Mouse (Mus musculus) stomach, embryonic 15.5 days (tissue): ENCODE results near the gene Stk40. TPM values are rescaled to one million over a fixed set of nuclear protein-coding genes. Genes with fewer than 3 reads are reported as not detected.
A peak's percentile ranks its signal among the peaks of the same experiment; 100 is the strongest.

Experiments used
- ATAC-seq: fragments of 200-750 bp; cut with Nextera tagmentation; 2 replicates; pipeline ENCODE4 v1.8.0; 2017; ENCODE audit warnings: low read depth, moderate number of reproducible peaks, moderate TSS enrichment; ENCODE audit not compliant: insufficient read depth, low FRiP score
- H3K27ac ChIP-seq: fragments of 300-500 bp; sonication (generic); 2 replicates; pipeline ENCODE4 v1.5.1; 2015; ENCODE audit warnings: mild to moderate bottlenecking, inconsistent platforms
- H3K27me3 ChIP-seq: fragments of 300-500 bp; sonication (generic); replicated peaks from 2 replicates; pipeline ENCODE4 v1.6.1; 2015; ENCODE audit warnings: inconsistent platforms
- H3K36me3 ChIP-seq: fragments of 300-500 bp; sonication (generic); 2 replicates; pipeline ENCODE4 v1.6.1; 2015; ENCODE audit warnings: inconsistent platforms
- H3K4me1 ChIP-seq: fragments of 300-500 bp; sonication (generic); 2 replicates; pipeline ENCODE4 v1.6.1; 2015; ENCODE audit warnings: inconsistent platforms
- H3K4me2 ChIP-seq: fragments of 300-500 bp; sonication (generic); 2 replicates; pipeline ENCODE4 v1.6.1; 2015; ENCODE audit warnings: mild to moderate bottlenecking, inconsistent platforms
- H3K4me3 ChIP-seq: fragments of 300-500 bp; sonication (generic); replicated peaks from 2 replicates; pipeline ENCODE4 v1.5.1; 2015; ENCODE audit warnings: inconsistent platforms
- H3K9ac ChIP-seq: fragments of 300-500 bp; sonication (generic); 2 replicates; pipeline ENCODE4 v1.6.1; 2015; ENCODE audit warnings: inconsistent platforms
- H3K9me3 ChIP-seq: fragments of 300-500 bp; sonication (generic); 2 replicates; pipeline ENCODE4 v1.6.1; 2016; ENCODE audit warnings: inconsistent platforms
- WGBS: fragments of 180-500 bp; shearing (Covaris S2); methylation state at CpG from one replicate; pipeline ENCODE4 v1.1.7; 2015; 5-methylcytosine and 5-hydroxymethylcytosine counted together
- polyA plus RNA-seq: library from polyadenylated mRNA; unstranded; fragments of >200 nt; fragmentation: Nextera tagmentation; extraction: Ambion mirVana; gene quantifications from 2 replicates; pipeline ENCODE4 v1.2.1, GENCODE M21; 2015

Stk40 gene
- polyA plus RNA-seq, 1 experiment from 2014 or later = 29.1 TPM

GRCm38 (mm10) chr4:126115411-126115810 is 11.7 kb downstream of the Stk40 start:
- Histone ChIP-seq H3K27me3 (no peaks in the 10 kb centered on the region), H3K4me3 (no peak overlapping the region), H3K4me2 (no peak overlapping the region), H3K9me3 (no peaks in the 10 kb centered on the region), H3K36me3 (peaks cover 3% of the 10 kb centered on the region; the same call in 1 of the 2 replicates), H3K9ac (no peak overlapping the region), H3K27ac (peak overlapping the region; percentile 9; the same call in 1 of the 2 replicates), H3K4me1 (peaks cover 26% of the 10 kb centered on the region)
- WGBS = 87% methylated on average over 9 of the region's 9 CpGs
- ATAC-seq = no peak

GRCm38 (mm10) chr4:126115871-126116521 is 12.2 kb downstream of the Stk40 start:
- 56% methylated on average over 6 of the region's 6 CpGs for WGBS

GRCm38 (mm10) chr4:126117116-126117515 is 13.4 kb downstream of the Stk40 start:
- no peak overlapping the region for H3K27ac ChIP-seq
- no peak for ATAC-seq
- 80% methylated on average over 8 of the region's 8 CpGs for WGBS
- H3K4me2 ChIP-seq = no peak overlapping the region
- H3K4me3 ChIP-seq = no peak overlapping the region
- peaks cover 15% of the 10 kb centered on the region for H3K4me1 ChIP-seq
- H3K9ac ChIP-seq = no peak overlapping the region
- H3K36me3 ChIP-seq = peaks cover 8% of the 10 kb centered on the region; the same call in 1 of the 2 replicates
- no peaks in the 10 kb centered on the region for H3K9me3 ChIP-seq
- no peaks in the 10 kb centered on the region for H3K27me3 ChIP-seq

More at GRCm38 (mm10) chr4:126115871-126116521, 12.2 kb downstream of the Stk40 start:
- H3K4me1 ChIP-seq = peaks cover 20% of the 10 kb centered on the region
- H3K27ac ChIP-seq = peak overlapping the region; percentile 9; the same call in 1 of the 2 replicates
- no peaks in the 10 kb centered on the region for H3K27me3 ChIP-seq
- H3K4me2 ChIP-seq = no peak overlapping the region
- H3K9ac ChIP-seq = no peak overlapping the region
- no peak overlapping the region for H3K4me3 ChIP-seq
- H3K9me3 ChIP-seq = no peaks in the 10 kb centered on the region
- H3K36me3 ChIP-seq = peaks cover 3% of the 10 kb centered on the region; the same call in 1 of the 2 replicates
- 0 out of 2 replicates have a peak, but pooled peaks have one; percentile 21 for ATAC-seq

GRCm38 (mm10) chr4:126118651-126119050 is 14.9 kb downstream of the Stk40 start:
- Histone ChIP-seq H3K4me3 (no peak overlapping the region), H3K9me3 (no peaks in the 10 kb centered on the region), H3K4me1 (peaks cover 14% of the 10 kb centered on the region), H3K27me3 (no peaks in the 10 kb centered on the region), H3K36me3 (peaks cover 10% of the 10 kb centered on the region; the same call in 1 of the 2 replicates), H3K9ac (no peak overlapping the region), H3K27ac (no peak overlapping the region), H3K4me2 (no peak overlapping the region)
- ATAC-seq = no peak
- 91% methylated on average over 4 of the region's 4 CpGs for WGBS

- H3K9ac ChIP-seq = no peak overlapping the region
- H3K27me3 ChIP-seq = no peaks in the 10 kb centered on the region
- H3K27ac ChIP-seq = no peak overlapping the region
- peaks cover 11% of the 10 kb centered on the region for H3K4me1 ChIP-seq
- ATAC-seq = no peak
- no peaks in the 10 kb centered on the region for H3K9me3 ChIP-seq
- H3K4me3 ChIP-seq = no peak overlapping the region
- no peak overlapping the region for H3K4me2 ChIP-seq
- 0 out of 2 replicates have a peak, but pooled peaks cover 12% of the 10 kb centered on the region for H3K36me3 ChIP-seq
- 86% methylated on average over 1 of the region's 1 CpGs for WGBS
Measured at GRCm38 (mm10) chr4:126119051-126119450, 15.3 kb downstream of the Stk40 start.

- Histone ChIP-seq H3K4me1 (peaks cover 11% of the 10 kb centered on the region), H3K4me2 (no peak overlapping the region), H3K27ac (no peak overlapping the region), H3K9me3 (no peaks in the 10 kb centered on the region), H3K9ac (no peak overlapping the region), H3K36me3 (peaks cover 20% of the 10 kb centered on the region), H3K27me3 (no peaks in the 10 kb centered on the region), H3K4me3 (no peak overlapping the region)
- no peak for ATAC-seq
- WGBS = 86% methylated on average over 5 of the region's 5 CpGs
Measured at GRCm38 (mm10) chr4:126120052-126120451, 16.3 kb downstream of the Stk40 start.

GRCm38 (mm10) chr4:126120506-126120905 is 16.7 kb downstream of the Stk40 start:
- Histone ChIP-seq H3K4me2 (no peak overlapping the region), H3K36me3 (peaks cover 23% of the 10 kb centered on the region), H3K27ac (no peak overlapping the region), H3K4me1 (peaks cover 9% of the 10 kb centered on the region), H3K27me3 (no peaks in the 10 kb centered on the region), H3K9me3 (no peaks in the 10 kb centered on the region), H3K4me3 (no peak overlapping the region), H3K9ac (no peak overlapping the region)
- WGBS = 93% methylated on average over 2 of the region's 2 CpGs
- ATAC-seq = no peak

- no peaks in the 10 kb centered on the region for H3K9me3 ChIP-seq
- H3K27me3 ChIP-seq = no peaks in the 10 kb centered on the region
- no peak overlapping the region for H3K4me3 ChIP-seq
- no peaks in the 10 kb centered on the region for H3K4me1 ChIP-seq
- H3K36me3 ChIP-seq = peaks cover 32% of the 10 kb centered on the region
- ATAC-seq = no peak
- no peak overlapping the region for H3K9ac ChIP-seq
- no peak overlapping the region for H3K4me2 ChIP-seq
- H3K27ac ChIP-seq = no peak overlapping the region
- 81% methylated on average over 10 of the region's 10 CpGs for whole genome bisulfite sequencing
Measured at GRCm38 (mm10) chr4:126123309-126124040, 19.7 kb downstream of the Stk40 start.

- H3K36me3 ChIP-seq = peaks cover 28% of the 10 kb centered on the region
- peak; percentile 41; the same call in 1 of the 2 replicates for ATAC-seq
- WGBS = 39% methylated on average over 11 of the region's 11 CpGs
Measured at GRCm38 (mm10) chr4:126130502-126130901, 26.7 kb downstream of the Stk40 start.

GRCm38 (mm10) chr4:126131290-126132121 is 27.7 kb downstream of the Stk40 start:
- no peak for ATAC-seq
- Histone ChIP-seq H3K4me2 (no peak overlapping the region), H3K36me3 (peaks cover 31% of the 10 kb centered on the region), H3K27me3 (no peaks in the 10 kb centered on the region), H3K9me3 (no peaks in the 10 kb centered on the region), H3K27ac (peak overlapping the region; percentile 67), H3K9ac (no peak overlapping the region), H3K4me1 (peaks cover 27% of the 10 kb centered on the region), H3K4me3 (no peak overlapping the region)
- WGBS = 49% methylated on average over 10 of the region's 10 CpGs

More at GRCm38 (mm10) chr4:126130502-126130901, 26.7 kb downstream of the Stk40 start:
- Histone ChIP-seq H3K9me3 (no peaks in the 10 kb centered on the region), H3K4me1 (peaks cover 27% of the 10 kb centered on the region), H3K9ac (no peak overlapping the region), H3K4me3 (no peak overlapping the region), H3K27me3 (no peaks in the 10 kb centered on the region), H3K27ac (peak overlapping the region; percentile 83), H3K4me2 (peak overlapping the region; percentile 24; the same call in 1 of the 2 replicates)

- H3K4me1 ChIP-seq = peaks cover 27% of the 10 kb centered on the region
- WGBS = 59% methylated on average over 6 of the region's 6 CpGs
- no peaks in the 10 kb centered on the region for H3K9me3 ChIP-seq
- peak overlapping the region; percentile 44; the same call in 1 of the 2 replicates for H3K27ac ChIP-seq
- H3K9ac ChIP-seq = no peak overlapping the region
- peaks cover 34% of the 10 kb centered on the region for H3K36me3 ChIP-seq
- H3K4me3 ChIP-seq = no peak overlapping the region
- H3K27me3 ChIP-seq = no peaks in the 10 kb centered on the region
- ATAC-seq = no peak
- H3K4me2 ChIP-seq = no peak overlapping the region
Measured at GRCm38 (mm10) chr4:126132636-126133264, 29.0 kb downstream of the Stk40 start.
